ENCODE assay signal across 34 mouse cellular contexts in the genomic region with DNA sequence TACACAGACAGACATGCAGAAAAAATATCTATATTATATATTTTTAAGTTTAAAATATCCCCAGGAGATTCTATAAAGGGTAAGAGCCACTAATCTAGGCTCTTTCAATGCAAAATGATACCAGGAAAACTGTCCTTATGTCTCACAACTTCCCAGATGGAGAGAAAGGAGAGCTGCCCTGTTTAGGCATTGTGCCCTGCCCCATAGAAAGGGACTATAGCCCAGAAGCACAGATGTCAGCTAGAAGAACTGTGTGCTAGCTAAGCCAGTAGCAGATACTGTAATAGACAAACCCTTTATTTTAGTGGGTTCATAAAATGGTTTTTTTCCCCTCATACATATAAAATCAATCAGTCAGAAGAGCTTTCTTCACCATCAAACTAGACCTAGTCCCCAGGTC.
"Had no signal": no experiment of that assay in that cellular context is flagged by ENCODE, and none has a peak within 500 bp of the region (broad histone marks: within the 10 kb centered on the region; RNA-seq: fewer than 3 reads in every experiment).

No protein-coding gene starts in this region.

- H3K27me3 ChIP-seq: heart, embryonic 12.5 days; heart, embryonic 13.5 days; heart, embryonic 15.5 days; hindbrain, embryonic 12.5 days; hindbrain, embryonic 15.5 days; intestine, embryonic 15.5 days; kidney, embryonic 15.5 days had no signal

- H3K4me1 ChIP-seq: intestine, embryonic 15.5 days; kidney, embryonic 15.5 days had no signal

- H3K4me2 ChIP-seq: heart, embryonic 11.5 days; heart, embryonic 12.5 days; heart, embryonic 13.5 days; heart, embryonic 15.5 days; hindbrain, embryonic 12.5 days; hindbrain, embryonic 13.5 days; hindbrain, embryonic 14.5 days; hindbrain, embryonic 15.5 days; intestine, embryonic 15.5 days; kidney, embryonic 15.5 days had no signal

- H3K36me3 ChIP-seq: heart, embryonic 10.5 days; heart, embryonic 12.5 days; heart, embryonic 13.5 days; heart, embryonic 15.5 days; hindbrain, embryonic 10.5 days; hindbrain, embryonic 12.5 days; hindbrain, embryonic 15.5 days; intestine, embryonic 15.5 days; kidney, embryonic 15.5 days had no signal

- H3K9me3 ChIP-seq: heart, embryonic 10.5 days; heart, embryonic 12.5 days; heart, embryonic 13.5 days; heart, embryonic 15.5 days; hindbrain, embryonic 10.5 days; hindbrain, embryonic 12.5 days; hindbrain, embryonic 13.5 days; hindbrain, embryonic 15.5 days; intestine, embryonic 15.5 days; kidney, embryonic 15.5 days had no signal

- H3K27ac ChIP-seq: heart, embryonic 10.5 days; heart, embryonic 13.5 days; heart, embryonic 15.5 days; hindbrain, embryonic 10.5 days; hindbrain, embryonic 13.5 days; hindbrain, embryonic 14.5 days; hindbrain, embryonic 15.5 days; hindbrain, postnatal 0 days; intestine, embryonic 15.5 days; kidney, embryonic 15.5 days; kidney, postnatal 0 days; left cerebral cortex, adult 2 months had no signal

- ATAC-seq: hindbrain, embryonic 16.5 days; hindbrain, postnatal 0 days; inflammation-experienced regulatory T-cells, adult 6 months; intestine, embryonic 15.5 days; intestine, embryonic 16.5 days; intestine, postnatal 0 days had no signal

- H3K4me3 ChIP-seq: heart, embryonic 10.5 days; heart, embryonic 12.5 days; heart, embryonic 13.5 days; heart, embryonic 15.5 days; hindbrain, embryonic 10.5 days; hindbrain, embryonic 12.5 days; hindbrain, embryonic 13.5 days; hindbrain, embryonic 15.5 days; intestine, embryonic 15.5 days; kidney, embryonic 15.5 days; left cerebral cortex, adult 2 months had no signal

- H3K9ac ChIP-seq: heart, embryonic 12.5 days; heart, embryonic 13.5 days; heart, embryonic 15.5 days; hindbrain, embryonic 12.5 days; hindbrain, embryonic 13.5 days; hindbrain, embryonic 14.5 days; hindbrain, embryonic 15.5 days; intestine, embryonic 15.5 days; kidney, embryonic 15.5 days had no signal

- DNase-seq: heart, postnatal 10 days; heart, postnatal 14 days; heart, postnatal 36 days; heart, postnatal 4 days; kidney, adult 11 months; kidney, adult 18-20 months; kidney, adult 2 months; kidney, adult 8-10 months; kidney, adult 9 months; kidney, postnatal 10 days; kidney, postnatal 14 days; kidney, postnatal 25 days; kidney, postnatal 36 days; kidney, postnatal 4 days; layer of hippocampus, postnatal 36 days had no signal
